Mouse (Mus musculus) C2C12 (cell line): ENCODE measurements around the gene Grm4. TPM values are rescaled to one million over a fixed set of nuclear protein-coding genes. Genes with fewer than 3 reads are reported as not detected.

Experiments
- H3K27me3 ChIP-seq: one replicate; pipeline ENCODE4 v1.6.1; 2011; ENCODE audit not compliant: control insufficient read depth, insufficient read depth, insufficient read length
- H3K36me3 ChIP-seq: one replicate; pipeline ENCODE4 v1.6.1; 2011; ENCODE audit not compliant: control insufficient read depth, insufficient read depth
- H3K4me3 ChIP-seq: one replicate; pipeline ENCODE4 v1.5.1; 2011; ENCODE audit warnings: mild to moderate bottlenecking, control low read depth; ENCODE audit not compliant: poor library complexity, insufficient read depth, severe bottlenecking
- H3K79me2 ChIP-seq: one replicate; pipeline ENCODE4 v1.6.1; 2011; ENCODE audit not compliant: control insufficient read depth, insufficient read depth
- H3K79me3 ChIP-seq: one replicate; pipeline ENCODE4 v1.6.1; 2011; ENCODE audit warnings: low read depth, control low read depth
- H3ac ChIP-seq: one replicate; pipeline ENCODE3; 2011; ENCODE audit warnings: low read depth; ENCODE audit not compliant: control insufficient read depth, insufficient read length
- CEBPB ChIP-seq: IDR thresholded peaks from one replicate; pipeline ENCODE4 v1.6.1; 2011; ENCODE audit warnings: low read depth, mild to moderate bottlenecking, control low read depth, moderate library complexity
- CTCF ChIP-seq: IDR thresholded peaks from one replicate; pipeline ENCODE4 v1.5.1; 2011; ENCODE audit not compliant: control insufficient read depth, insufficient read depth, insufficient read length
- FOSL1 ChIP-seq: IDR thresholded peaks from one replicate; pipeline ENCODE4 v1.8.0; 2011; ENCODE audit warnings: mild to moderate bottlenecking, low read length; ENCODE audit not compliant: poor library complexity, insufficient read depth, severe bottlenecking
- MAX ChIP-seq: IDR thresholded peaks from one replicate; pipeline ENCODE4 v1.6.1; 2011; ENCODE audit warnings: mild to moderate bottlenecking, control low read depth
- MYOD1 ChIP-seq: IDR thresholded peaks from one replicate; pipeline ENCODE4 v1.6.1; 2011; ENCODE audit warnings: low read depth; ENCODE audit not compliant: control insufficient read depth, insufficient read length
- MYOG ChIP-seq: IDR thresholded peaks from one replicate; pipeline ENCODE4 v1.6.1; 2011; ENCODE audit not compliant: control insufficient read depth, insufficient read length; ENCODE audit errors: extremely low read depth
- USF1 ChIP-seq: IDR thresholded peaks from one replicate; pipeline ENCODE4 v1.6.1; 2011; ENCODE audit warnings: low read depth, mild to moderate bottlenecking, control low read depth, moderate library complexity
- polyA plus RNA-seq: library from polyadenylated mRNA; unstranded; fragments of >200 nt; fragmentation: generic; extraction: Trizol; gene quantifications from one replicate; pipeline ENCODE4 v1.2.1, GENCODE M21; 2012; ENCODE audit warnings: missing spikeins

The Grm4 gene
- polyA plus RNA-seq, 1 experiment, result not detected

GRCm38 (mm10) chr17:27557927-27558661, 36.9 kb upstream of the Grm4 start:
- TF ChIP-seq FOSL1 (no peak), MYOD1 (peak; percentile 44)
- H3ac ChIP-seq, result peak overlapping the region; percentile 91
- peaks cover 38% of the 10 kb centered on the region for H3K79me3 ChIP-seq
- H3K36me3 ChIP-seq, result peaks cover 9% of the 10 kb centered on the region
- H3K27me3 ChIP-seq, result no peaks in the 10 kb centered on the region
- peaks cover 50% of the 10 kb centered on the region for H3K79me2 ChIP-seq
- peak overlapping the region; percentile 74 for H3K4me3 ChIP-seq

GRCm38 (mm10) chr17:27557181-27557926, 36.2 kb upstream of the Grm4 start:
- Histone ChIP-seq H3K36me3 (peaks cover 9% of the 10 kb centered on the region), H3K4me3 (peak overlapping the region; percentile 74), H3K79me3 (peaks cover 38% of the 10 kb centered on the region), H3K27me3 (no peaks in the 10 kb centered on the region), H3K79me2 (peaks cover 50% of the 10 kb centered on the region), H3ac (peak overlapping the region; percentile 96)
- TF ChIP-seq CEBPB (no peak), CTCF (peak; percentile 27), MAX (peak; percentile 87)

DNA sequence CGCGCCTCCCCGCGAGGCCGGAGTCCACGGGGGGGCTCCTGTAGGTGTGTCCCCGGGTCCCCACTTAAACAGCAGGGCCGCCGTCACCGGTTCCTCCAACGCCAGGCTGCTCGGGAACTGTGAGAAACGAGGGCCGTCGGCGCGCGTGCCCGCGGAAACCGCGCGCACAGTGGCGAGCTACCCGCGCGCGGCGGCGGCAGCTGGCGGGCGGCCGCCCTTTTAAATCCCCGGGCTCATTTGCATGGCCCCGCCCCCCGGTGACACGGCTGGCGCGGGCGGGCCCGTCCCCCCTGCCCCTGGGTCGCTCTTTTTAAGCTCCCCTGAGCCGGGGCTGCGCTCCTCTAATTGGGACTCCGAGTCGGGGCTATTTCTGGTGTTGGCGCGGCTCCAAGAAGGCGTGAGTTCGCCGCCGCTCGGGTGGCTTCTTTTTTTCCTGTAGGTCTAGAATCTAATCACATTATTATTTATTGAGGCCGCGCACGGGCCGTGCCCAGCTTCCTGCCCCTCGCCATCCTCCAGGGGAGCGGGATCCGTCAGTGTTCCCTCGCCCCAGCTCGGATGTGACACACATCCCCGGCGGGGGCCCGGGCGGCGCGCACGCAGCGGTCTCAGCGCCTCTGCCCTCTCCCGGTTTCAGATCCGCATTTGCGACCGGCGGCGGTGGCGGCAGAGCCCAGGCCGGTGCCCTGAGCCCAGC, 35.3 kb upstream of the Grm4 start, which contains the start of gene Hmga1:
Gene Hmga1, plus strand, starts transcription at position 183 of the 697 bp plus-strand sequence.
- no peaks in the 10 kb centered on the region for H3K27me3 ChIP-seq
- peak within 1 kb of the TSS; percentile 74 for H3K4me3 ChIP-seq
- TF ChIP-seq CEBPB, result no peak

DNA sequence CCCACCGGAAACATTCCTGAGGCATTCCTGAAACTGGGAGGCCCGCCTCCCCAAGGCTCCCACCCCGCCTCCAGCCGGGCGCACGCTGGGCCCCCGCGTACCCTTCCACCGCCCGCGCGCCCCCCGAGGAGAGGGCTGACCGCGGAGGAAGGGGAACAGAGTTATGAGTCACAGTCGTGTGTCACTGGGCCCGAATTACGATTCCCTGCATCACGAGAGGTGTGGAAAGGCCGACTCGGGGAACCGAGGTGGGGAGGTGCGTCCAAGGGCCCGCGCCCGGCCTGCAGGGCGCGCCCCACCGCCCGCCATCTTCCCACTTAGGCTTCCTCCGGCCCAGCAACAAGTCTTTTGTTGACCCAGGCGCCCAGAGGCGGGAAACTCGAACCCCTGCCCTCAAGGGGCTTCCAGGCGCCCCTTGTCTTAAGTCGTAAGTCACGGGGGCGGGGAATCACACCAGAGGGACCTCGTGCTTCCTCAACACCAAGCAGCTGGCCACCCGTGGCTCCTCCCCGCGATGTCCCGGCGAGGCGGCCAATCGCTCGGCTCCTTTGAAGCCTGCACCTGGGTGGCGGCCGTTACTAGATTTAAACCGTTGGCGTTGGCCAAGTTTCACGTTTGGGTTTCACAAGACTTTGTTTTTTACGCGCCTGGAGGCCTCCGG, 34.4 kb upstream of the Grm4 start:
- H3K79me3 ChIP-seq, result peaks cover 37% of the 10 kb centered on the region
- no peaks in the 10 kb centered on the region for H3K27me3 ChIP-seq
- peak overlapping the region; percentile 74 for H3K4me3 ChIP-seq
- H3K79me2 ChIP-seq, result peaks cover 43% of the 10 kb centered on the region
- H3ac ChIP-seq, result peak overlapping the region; percentile 28
- TF ChIP-seq MAX (peak; percentile 13), USF1 (no peak)
- H3K36me3 ChIP-seq, result peaks cover 9% of the 10 kb centered on the region

More for the DNA sequence above, 35.3 kb upstream of the Grm4 start, which contains the start of gene Hmga1:
- peaks cover 9% of the 10 kb centered on the region for H3K36me3 ChIP-seq
- peaks cover 38% of the 10 kb centered on the region for H3K79me3 ChIP-seq
- H3K79me2 ChIP-seq, result peaks cover 50% of the 10 kb centered on the region
- H3ac ChIP-seq, result peak within 1 kb of the TSS; percentile 96

- peaks cover 32% of the 10 kb centered on the region for H3K79me3 ChIP-seq
- H3K4me3 ChIP-seq, result no peak overlapping the region
- peaks cover 37% of the 10 kb centered on the region for H3K79me2 ChIP-seq
- H3K27me3 ChIP-seq, result no peaks in the 10 kb centered on the region
- TF ChIP-seq FOSL1 (no peak), CEBPB (no peak), MYOG (no peak), CTCF (no peak), MAX (no peak), USF1 (no peak), MYOD1 (no peak)
- H3K36me3 ChIP-seq, result peaks cover 8% of the 10 kb centered on the region
- H3ac ChIP-seq, result peak overlapping the region; percentile 52
These were observed 33.9 kb upstream of the Grm4 start for GRCm38 (mm10) chr17:27555075-27555511.
